Mouse (Mus musculus) ovary, postnatal 10 days (tissue): ENCODE measurements around the gene Prss37.

Experiments used
- DNase-seq: peaks from one replicate; pipeline ENCODE4 v3.0.0; 2022; ENCODE audit warnings: low spot score

Prss37 gene

DNA sequence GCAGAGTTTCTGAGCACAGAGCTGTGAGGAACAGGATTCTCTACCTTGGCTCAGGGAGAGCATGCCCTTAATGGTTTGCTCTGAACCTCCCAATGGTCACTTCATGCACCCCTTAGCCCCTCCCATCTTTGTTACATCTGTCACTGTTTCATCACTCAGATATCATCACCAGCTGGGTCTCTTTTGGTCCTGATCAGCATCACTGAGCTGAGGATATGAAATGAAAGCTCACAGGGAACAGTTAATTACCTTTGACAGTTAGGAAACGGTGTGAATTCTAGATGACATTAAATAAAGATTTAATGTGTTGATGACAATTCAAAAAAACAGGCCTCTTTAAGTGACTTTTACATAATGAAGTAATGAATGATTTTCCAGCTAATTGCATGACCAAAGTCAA is at the start of gene Prss37:
Prss37 (minus strand) TSS at position 101 of the 400 bp plus-strand sequence.
- no peak for DNase-seq

DNA sequence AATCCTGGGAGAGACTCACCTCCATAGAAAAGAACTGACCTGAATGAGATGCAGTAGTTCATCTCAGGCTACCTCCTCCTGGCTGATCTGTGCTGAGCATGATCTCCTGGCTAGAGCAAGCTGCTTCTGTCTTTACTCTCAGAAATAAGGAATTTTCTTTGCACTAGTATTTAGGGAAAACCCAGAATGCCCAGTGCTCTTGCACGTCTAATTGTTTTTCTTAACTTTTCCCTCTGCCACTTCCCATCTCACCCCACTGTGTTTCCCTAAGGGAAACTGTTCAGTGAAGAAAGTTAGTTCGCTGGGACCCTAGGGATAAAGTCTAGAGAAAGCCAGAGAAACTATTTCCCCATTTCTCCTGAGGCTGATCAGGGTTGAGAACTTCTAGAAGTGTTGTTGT is 35.6 kb upstream of the Prss37 start, which contains the start of gene Olfr461:
Olfr461 (minus strand) TSS at position 101 of the 400 bp plus-strand sequence.
- DNase-seq = no peak

DNA sequence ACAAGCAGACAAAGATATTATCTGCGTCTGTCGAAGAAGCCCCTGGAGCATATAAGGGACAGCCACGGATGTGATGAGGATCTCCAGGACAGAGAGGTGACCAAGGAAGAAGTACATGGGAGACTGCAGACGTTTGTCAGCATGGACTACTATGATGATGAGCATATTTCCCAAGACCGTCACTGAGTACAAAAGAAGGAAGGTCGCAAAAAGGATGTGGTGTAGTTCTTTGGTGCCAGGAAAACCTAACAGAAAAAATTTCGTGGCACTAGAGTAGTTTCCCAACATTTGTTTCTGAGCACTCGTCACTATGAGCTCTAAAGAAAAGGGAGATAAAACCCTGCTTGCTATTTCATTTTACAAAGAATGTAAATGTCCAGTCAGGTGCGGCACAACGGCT is 25.4 kb upstream of the Prss37 start:
- no peak for DNase-seq

DNA sequence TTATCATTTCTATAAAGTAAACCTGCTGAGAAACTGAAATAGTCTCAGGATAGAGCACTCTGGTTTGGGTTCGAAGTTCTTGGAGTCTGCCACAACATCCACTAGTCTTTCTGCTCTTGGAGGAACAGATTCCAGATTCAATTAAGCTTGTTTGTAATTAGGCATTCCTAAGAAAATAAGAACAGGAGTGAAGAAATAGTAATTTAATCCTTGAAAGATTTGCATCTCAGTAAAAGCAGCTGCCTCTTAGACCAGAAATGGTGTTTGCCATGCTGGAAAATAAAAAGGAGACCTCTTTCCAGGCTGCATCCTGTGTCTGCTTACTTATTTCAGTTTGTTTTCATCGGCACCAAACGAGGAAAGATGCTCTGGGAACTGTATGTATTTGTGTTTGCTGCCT is 26.1 kb downstream of the Prss37 start, which contains the start of gene Tas2r108:
Tas2r108 (plus strand) TSS at position 301 of the 400 bp plus-strand sequence.
- no peak for DNase-seq

DNA sequence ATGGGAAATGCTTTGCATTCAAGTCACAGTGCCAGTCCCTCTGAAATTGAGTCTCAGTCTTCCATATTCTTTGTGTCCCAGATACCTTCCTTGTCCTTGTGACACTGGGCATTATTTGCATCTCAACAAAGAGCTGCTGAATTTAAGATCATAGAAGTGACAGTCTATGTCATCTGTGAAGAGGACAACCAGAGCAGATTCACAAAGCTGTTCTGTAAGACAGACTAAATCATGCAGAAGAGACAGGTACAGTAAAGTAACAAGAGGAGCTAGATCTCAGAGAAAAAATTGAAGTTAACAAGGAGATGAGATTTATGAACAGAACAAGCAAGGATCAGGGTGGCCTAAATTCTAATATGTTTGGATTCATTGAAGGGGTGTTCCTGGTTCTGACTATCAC is 28.4 kb downstream of the Prss37 start, which contains the start of gene Tas2r137:
Tas2r137 (plus strand) TSS at position 301 of the 400 bp plus-strand sequence.
- DNase-seq = no peak

DNA sequence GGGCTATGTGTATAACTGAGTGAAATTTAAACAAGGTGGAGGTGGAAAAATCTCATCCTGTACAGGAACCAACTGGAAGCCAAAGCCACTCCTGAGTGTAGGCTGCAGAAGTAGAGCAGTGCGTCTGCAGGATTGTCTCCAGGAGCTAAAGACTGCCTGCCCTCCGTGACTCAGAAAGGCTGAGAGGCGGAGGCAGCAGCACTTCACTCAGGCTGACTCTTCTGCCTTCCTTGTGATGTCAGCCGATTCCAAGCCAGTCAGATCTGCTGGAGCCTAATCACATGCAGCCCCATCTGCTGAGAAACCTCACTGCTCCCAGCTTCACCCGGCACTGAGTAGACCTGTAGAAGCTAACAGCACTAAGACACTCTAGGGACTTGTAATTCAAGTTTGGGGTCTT is 37.0 kb downstream of the Prss37 start:
- no peak for DNase-seq

DNA sequence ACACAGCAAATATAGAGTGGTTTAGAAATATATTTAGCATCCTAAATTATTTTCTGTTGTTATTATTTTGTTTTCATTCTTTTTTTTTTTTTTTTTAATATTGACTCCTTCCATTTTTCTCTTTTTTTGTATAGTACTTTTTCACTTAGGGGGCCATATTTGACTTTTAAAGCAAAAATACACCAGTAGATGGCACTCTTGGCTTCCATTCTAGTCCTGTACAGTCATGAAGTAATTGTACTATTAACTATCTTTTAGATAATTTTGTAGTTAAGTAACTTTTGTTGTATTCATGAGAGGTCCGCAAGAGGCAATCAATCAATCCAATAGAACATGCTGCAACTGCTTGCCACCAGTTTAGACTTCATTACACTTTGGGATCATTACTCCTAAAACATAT is 39.6 kb downstream of the Prss37 start:
- no peak for DNase-seq

DNA sequence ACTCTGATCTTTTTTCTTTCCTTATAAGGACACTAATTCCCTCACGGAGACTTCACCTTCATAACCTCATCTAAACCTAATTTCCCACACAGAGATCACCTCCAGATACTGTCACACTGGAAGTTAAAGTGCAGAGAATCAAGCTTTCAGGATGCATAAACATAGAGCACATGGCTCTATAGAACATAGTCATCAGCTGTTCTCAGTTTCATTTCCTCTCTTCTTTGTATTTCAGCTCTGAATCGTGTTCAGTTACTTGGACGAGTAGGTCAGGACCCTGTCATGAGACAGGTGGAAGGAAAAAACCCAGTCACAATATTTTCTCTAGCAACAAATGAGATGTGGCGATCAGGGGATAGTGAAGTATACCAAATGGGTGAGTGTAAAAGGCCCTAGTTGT is 43.2 kb downstream of the Prss37 start:
- DNase-seq = no peak

DNA sequence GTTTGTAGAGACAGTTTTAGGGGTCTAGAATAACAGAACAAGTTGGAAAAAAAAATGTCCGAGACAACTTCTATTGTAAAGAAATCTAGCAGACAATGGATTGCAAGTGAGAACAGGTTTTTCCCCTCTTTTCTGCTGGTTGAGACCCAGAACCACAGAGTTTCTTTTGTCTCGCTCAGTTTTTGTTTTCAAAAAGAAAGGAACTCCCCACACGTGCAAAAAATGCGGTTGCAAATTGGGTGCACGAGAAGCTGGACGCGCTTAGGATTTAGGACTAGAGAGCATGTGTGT is 47.6 kb downstream of the Prss37 start:
- DNase-seq = no peak

DNA sequence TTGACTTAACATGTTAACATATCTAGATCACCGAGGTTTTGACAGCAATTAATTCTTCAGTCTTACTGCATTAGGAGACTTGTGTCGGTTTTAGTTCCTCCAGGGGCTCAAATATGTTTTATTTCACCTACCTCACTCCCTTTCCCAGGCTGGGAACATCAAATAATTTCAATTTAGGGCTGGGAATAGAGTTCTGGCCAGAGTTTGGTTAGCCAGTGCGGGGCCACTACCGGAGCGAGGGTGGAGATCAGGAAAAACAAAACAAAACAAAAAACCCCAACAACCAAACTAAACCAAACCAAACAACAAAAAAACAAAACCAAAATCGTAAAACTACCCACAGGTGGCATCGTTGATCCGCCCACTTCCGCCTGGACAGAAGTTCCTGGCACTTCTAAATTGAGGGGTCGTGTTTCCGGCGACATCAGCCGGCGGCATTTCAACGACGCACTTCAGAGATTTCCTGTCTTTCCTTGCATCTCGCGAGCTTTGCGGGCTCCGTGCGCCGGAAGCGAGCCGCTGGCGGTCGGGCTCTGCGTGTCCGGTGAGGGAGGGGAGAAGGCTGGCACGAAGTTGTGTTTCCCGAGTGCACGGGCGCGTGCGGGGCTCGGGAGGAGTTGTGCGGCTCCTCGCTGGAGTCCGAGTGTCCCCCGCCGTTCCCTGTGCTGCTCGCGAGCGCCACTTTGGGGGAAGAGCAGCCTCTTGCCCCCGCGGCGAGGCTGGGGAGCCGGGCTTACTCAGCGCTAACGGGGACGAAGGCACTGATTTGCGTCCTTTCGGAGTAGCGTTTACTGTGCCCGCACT is 48.2 kb downstream of the Prss37 start, which contains the start of gene Ssbp1:
Ssbp1 (plus strand) TSS at position 437 of the 804 bp plus-strand sequence.
- peak; percentile 67 for DNase-seq

DNA sequence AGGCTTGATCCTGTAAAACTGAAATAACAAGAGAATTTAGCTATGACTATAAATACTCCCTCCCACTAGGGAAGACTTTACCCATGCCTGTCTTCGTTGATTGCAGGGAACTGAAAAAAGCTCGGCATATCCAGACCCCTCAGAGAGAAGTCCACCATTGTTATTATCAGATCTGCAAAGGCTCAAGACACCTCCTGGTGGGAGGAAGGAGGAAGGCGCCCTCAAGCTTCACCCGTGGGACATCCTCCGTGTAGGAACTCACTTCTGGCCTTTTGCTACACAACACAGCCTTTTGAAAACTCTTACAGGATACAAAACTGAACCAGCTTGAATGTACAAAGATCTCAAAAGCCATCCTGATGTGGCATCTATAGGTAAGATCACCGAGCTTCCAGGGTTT is 53.6 kb downstream of the Prss37 start:
- no peak for DNase-seq
